Mouse (Mus musculus): ENCODE data around the gene Htra1. TPM values are rescaled to one million over a fixed set of nuclear protein-coding genes. Genes with fewer than 3 reads are reported as not detected.

Gene Htra1
- total RNA-seq, 2 experiments from 2014 or later: 23.9 to 32.6 TPM

- peak; percentile 92 for DNase-seq
- TF ChIP-seq CTCF (IDR thresholded peaks at IDR 0.05): no peak
- H3K4me3 ChIP-seq: peak overlapping the region; percentile 38
- intact Hi-C loops (cut with DNase I): no loop called here
- H3K27ac ChIP-seq: peak overlapping the region; percentile 71
Measured at GRCm38 (mm10) chr7:130959868-130960267, 24.0 kb downstream of the Htra1 start.

GRCm38 (mm10) chr7:130961429-130961828 is 25.5 kb downstream of the Htra1 start:
- Histone ChIP-seq H3K27ac (peak overlapping the region; percentile 71; the same call in 1 of the 2 replicates), H3K4me3 (no peak overlapping the region)
- no peak for DNase-seq
- no peak for TF ChIP-seq CTCF (IDR thresholded peaks at IDR 0.05)
- intact Hi-C loops (cut with DNase I): no loop called here

GRCm38 (mm10) chr7:130964686-130965085 is 28.8 kb downstream of the Htra1 start:
- DNase-seq: peak; percentile 71
- TF ChIP-seq CTCF (IDR thresholded peaks at IDR 0.05): no peak
- Histone ChIP-seq H3K4me3 (no peak overlapping the region), H3K27ac (peak overlapping the region; percentile 77; the same call in 1 of the 2 replicates)
- intact Hi-C loops (cut with DNase I): no loop called here

DNA sequence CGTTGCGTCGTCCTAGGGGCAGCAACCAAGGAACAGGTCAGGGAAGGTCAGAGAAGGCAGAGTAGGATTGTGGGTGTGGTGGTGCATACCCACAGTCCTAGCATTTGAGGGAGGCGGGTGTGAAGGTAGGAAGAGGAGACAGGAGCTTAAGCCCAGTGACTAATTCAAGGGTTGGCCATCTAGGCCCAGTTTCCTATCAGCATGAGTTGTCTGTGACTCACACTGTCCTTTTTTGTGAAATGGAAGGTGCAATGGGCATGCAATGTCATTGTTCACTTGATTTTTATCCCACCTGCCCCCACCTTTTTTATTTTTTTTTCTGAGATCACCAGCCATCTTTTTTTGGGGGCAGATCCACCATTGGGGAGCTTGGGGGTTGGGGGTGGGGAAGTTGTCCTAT is 29.5 kb downstream of the Htra1 start:
- no peak for TF ChIP-seq CTCF (IDR thresholded peaks at IDR 0.05)
- Histone ChIP-seq H3K27ac (peak overlapping the region; percentile 77), H3K4me3 (no peak overlapping the region)
- DNase-seq: no peak
- intact Hi-C loops (cut with DNase I): no loop called here

GRCm38 (mm10) chr7:130965909-130966365 is 30.0 kb downstream of the Htra1 start:
- Histone ChIP-seq H3K4me3 (no peak overlapping the region), H3K27ac (peak overlapping the region; percentile 77)
- TF ChIP-seq CTCF (IDR thresholded peaks at IDR 0.05): no peak
- peak; percentile 70 for DNase-seq
- intact Hi-C loops (cut with DNase I): no loop called here

- H3K27ac ChIP-seq: peak overlapping the region; percentile 77
Measured at GRCm38 (mm10) chr7:130966451-130966850, 30.5 kb downstream of the Htra1 start.

DNA sequence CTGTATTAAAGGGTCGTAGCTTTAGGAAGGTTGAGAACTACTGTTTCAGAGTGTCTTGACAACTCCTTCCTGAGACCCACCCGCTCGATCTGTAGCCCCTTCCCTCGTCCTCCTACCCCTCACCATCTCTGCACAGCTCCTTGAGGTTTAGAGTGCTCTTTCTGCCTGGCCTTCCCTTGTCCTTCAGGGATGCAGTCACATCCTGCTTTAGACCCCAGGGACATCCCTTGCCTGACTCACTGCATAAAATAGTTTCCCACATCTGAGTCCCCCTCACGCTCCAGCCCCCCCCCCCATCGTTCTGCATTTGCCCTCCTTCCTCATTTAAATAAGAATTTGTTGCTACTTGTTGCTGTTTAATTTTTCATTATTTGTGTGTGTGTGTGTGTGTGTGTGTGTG is 31.0 kb downstream of the Htra1 start:
- TF ChIP-seq CTCF (IDR thresholded peaks at IDR 0.05): no peak
- Histone ChIP-seq H3K27ac (peak overlapping the region; percentile 77), H3K4me3 (no peak overlapping the region)
- intact Hi-C loops (cut with DNase I): no loop called here
- DNase-seq: no peak

More at GRCm38 (mm10) chr7:130966451-130966850, 30.5 kb downstream of the Htra1 start:
- DNase-seq: no peak
- no peak overlapping the region for H3K4me3 ChIP-seq
- intact Hi-C loops (cut with DNase I): no loop called here
- no peak for TF ChIP-seq CTCF (IDR thresholded peaks at IDR 0.05)

- no peak for TF ChIP-seq CTCF (IDR thresholded peaks at IDR 0.05)
Measured at GRCm38 (mm10) chr7:130967901-130968300, 32.0 kb downstream of the Htra1 start.

GRCm38 (mm10) chr7:130968537-130968936 is 32.6 kb downstream of the Htra1 start:
- Histone ChIP-seq H3K27ac (peak overlapping the region; percentile 80), H3K4me3 (peak overlapping the region; percentile 21; the same call in 1 of the 2 replicates)
- TF ChIP-seq CTCF (IDR thresholded peaks at IDR 0.05): peak; percentile 50
- intact Hi-C loops (cut with DNase I): no loop called here
- DNase-seq: peak; percentile 77

More at GRCm38 (mm10) chr7:130967901-130968300, 32.0 kb downstream of the Htra1 start:
- no peak for DNase-seq
- Histone ChIP-seq H3K4me3 (no peak overlapping the region), H3K27ac (peak overlapping the region; percentile 80)
- intact Hi-C loops (cut with DNase I): no loop called here

DNA sequence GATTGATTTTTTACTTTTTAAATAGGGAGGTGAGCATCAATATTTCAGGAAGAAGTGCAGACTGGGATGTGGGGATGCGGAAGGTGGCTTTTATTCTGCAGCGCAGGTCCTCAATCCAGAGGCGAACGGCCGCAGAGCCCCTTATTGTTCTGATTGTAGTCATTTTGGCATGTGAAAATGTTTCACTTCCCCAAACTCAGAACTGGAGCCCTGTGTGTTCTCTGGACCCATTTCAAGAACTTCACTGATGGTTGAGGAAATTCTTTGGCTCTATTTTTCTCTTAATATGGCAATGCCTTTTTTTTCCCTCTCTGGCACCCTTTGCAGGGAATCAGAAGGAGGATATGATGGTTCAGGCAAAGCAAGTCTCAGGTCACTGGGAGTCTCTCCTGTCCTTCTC is 33.2 kb downstream of the Htra1 start:
- peak overlapping the region; percentile 80 for H3K27ac ChIP-seq
- no peak for TF ChIP-seq CTCF (IDR thresholded peaks at IDR 0.05)
- intact Hi-C loops (cut with DNase I): no loop called here

GRCm38 (mm10) chr7:130969507-130969906 is 33.6 kb downstream of the Htra1 start:
- no peak for TF ChIP-seq CTCF (IDR thresholded peaks at IDR 0.05)
- intact Hi-C loops (cut with DNase I): no loop called here
- peak overlapping the region; percentile 16; the same call in 1 of the 2 replicates for H3K27ac ChIP-seq

More for the DNA sequence above, 33.2 kb downstream of the Htra1 start:
- H3K4me3 ChIP-seq: no peak overlapping the region
- no peak for DNase-seq

DNA sequence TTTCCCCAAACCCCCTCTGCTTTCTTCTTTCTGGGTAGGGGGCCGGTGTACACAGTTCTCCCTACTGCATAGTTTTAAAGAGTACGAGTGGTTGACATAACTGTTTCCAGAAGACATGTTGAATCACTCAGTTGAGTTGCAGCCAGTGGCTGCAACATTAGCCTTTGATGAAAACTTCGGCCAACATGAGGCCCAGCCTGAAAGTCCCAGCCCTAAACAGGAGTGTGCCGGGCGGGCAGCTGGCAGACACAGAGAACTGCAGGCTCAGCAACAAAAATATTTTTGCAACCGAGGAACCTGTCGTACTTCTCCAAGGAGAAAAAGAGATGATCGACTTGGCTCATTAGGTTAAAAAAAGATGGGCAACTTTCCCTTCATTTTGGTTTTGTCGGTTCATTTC is 36.9 kb downstream of the Htra1 start:
- intact Hi-C loops (cut with DNase I): loop anchor here (5.0 kb wide), 1 partner anchor 35 kb away; the partner anchor contains the start of gene Htra1
- H3K27ac ChIP-seq: peak overlapping the region; percentile 79
- TF ChIP-seq CTCF (IDR thresholded peaks at IDR 0.05): no peak
- H3K4me3 ChIP-seq: no peak overlapping the region
- DNase-seq: peak; percentile 81

More at GRCm38 (mm10) chr7:130969507-130969906, 33.6 kb downstream of the Htra1 start:
- DNase-seq: no peak
- H3K4me3 ChIP-seq: no peak overlapping the region

DNA sequence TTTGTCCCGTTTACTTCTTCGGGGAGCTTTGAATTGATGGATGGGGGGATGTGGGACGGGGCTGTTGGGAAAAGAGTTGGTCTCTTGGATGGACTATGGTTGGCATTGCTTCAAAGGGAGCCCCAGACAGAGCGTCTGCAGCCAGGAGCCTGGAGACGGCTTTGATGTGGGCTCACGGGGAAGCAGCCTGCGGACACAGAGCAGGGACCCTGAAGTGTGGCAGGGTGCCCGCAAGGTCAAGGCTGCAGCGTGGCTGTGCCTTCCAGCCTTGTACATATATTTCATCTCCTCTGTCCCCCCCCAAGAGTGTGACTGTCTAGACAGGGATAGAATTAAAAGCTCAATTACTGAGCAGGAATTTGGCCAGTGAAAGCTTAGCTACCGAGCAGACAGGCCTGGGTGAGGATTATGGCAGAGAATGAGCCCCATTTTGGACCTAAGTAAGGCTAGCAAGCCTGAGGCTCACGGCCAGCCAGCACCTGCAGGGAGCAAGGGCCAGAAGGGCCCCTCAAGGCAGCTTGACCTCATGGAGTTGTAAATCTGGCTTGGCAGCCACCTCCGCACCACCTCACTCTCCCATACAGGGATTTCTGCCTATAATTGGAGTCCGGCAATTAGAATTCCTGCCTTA is 40.5 kb downstream of the Htra1 start:
- Histone ChIP-seq H3K4me3 (no peak overlapping the region), H3K27ac (peak overlapping the region; percentile 73)
- no peak for DNase-seq
- intact Hi-C loops (cut with DNase I): no loop called here
- no peak for TF ChIP-seq CTCF (IDR thresholded peaks at IDR 0.05)
